Mouse (Mus musculus) left cerebral cortex, adult 8-10 months (tissue): Measurements from ENCODE around the gene Gm49353. TPM values are rescaled to one million over a fixed set of nuclear protein-coding genes. Genes with fewer than 3 reads are reported as not detected.

ENCODE experiments used
- DNase-seq, 2 experiments: peaks; one replicate each; pipeline ENCODE4 v3.0.0; 2022; ENCODE audit warnings: low spot score in 2 of 2
- total RNA-seq, 4 experiments: library from RNA; stranded (reverse); gene quantifications; 2 replicates each; pipeline ENCODE4 v1.2.4; 2022

Gm49353 gene
- total RNA-seq: 10 to 100 TPM; 13.3 to 27.1 (median 23.4) TPM

DNA sequence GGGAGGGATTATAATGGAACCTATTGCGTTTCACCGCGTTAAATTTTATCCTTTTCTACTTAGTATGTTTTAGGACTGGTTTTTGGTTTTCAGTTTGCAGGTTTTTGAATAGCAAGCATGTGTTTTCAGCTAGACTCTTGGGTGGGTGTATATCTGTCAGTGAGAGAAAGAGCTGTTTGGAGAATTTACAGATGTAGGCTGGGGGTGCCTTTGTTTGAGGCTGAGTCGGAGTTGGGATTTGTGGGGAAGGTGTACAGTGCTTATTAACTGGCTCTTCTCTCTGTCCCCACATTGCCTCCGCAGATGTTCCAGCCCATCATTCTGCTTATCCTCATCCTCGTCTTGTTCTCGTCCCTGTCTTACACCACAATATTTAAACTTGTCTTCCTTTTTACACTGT, at the start of gene Gm49353:
Gene Gm49353 (plus strand): TSS at position 313 of the 400 bp plus-strand sequence.
- DNase-seq: no peak

GRCm38 (mm10) chr10:29155304-29155703, 43.5 kb upstream of the Gm49353 start:
- no peak for DNase-seq

DNA sequence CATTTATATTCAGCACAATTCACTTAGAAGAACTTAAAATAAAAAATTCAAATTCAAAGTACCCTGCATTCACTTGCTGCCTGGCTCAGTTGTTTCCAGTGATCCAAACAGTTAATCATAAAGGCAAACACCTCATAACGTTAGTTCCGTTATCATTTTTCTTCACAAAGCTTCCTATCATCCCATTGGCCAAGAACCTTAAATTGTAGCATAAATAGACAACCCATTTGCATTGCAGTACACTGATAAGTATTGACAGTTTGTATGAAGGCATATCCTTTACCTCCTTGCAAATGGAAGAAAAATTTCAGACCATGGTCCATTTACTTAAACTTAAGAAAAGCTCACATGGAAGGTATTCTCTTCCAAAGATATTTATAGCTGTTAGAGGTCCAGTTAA, 37.1 kb upstream of the Gm49353 start:
- DNase-seq: no peak

DNA sequence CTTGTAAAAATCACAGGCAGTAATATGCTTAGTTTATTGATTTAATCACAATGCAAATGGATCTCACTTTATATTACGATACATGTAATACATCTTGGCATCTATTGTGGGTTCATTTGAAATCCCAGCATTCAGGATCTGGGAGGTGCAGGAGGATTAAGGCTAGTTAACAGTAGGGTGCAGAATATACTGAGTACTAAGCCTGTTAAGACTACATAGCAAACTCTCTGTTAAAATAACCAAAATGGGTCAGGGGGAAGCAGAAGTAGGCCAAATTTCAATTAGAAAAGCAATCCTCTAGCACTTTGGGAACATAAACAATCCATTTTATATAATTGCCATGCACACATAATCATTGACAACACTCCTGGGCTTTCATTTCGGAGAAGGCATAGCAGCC, 25.0 kb upstream of the Gm49353 start:
- DNase-seq: no peak

- no peak for DNase-seq
These were observed 23.1 kb upstream of the Gm49353 start for GRCm38 (mm10) chr10:29175656-29176055.

DNA sequence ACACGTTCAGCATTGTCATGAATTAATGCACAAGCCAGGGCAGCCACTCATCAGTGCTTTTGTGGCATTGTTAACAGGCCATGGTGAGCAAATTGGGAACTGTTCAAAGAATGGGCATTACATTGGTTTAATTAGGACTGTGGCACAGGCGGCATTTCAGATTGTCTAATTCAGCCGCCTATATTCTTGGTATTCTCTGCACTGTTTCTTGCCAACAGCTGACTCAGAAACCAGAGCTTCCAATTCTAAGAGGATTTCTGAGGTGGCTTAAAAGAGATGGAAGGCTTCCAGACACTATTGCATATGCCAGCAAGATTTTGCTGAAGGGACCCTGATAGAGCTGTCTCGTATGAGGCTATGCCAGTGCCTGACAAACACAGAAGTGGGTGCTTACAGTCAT, 21.9 kb upstream of the Gm49353 start:
- peak in 1 of 2 experiments; percentile 33 for DNase-seq

DNA sequence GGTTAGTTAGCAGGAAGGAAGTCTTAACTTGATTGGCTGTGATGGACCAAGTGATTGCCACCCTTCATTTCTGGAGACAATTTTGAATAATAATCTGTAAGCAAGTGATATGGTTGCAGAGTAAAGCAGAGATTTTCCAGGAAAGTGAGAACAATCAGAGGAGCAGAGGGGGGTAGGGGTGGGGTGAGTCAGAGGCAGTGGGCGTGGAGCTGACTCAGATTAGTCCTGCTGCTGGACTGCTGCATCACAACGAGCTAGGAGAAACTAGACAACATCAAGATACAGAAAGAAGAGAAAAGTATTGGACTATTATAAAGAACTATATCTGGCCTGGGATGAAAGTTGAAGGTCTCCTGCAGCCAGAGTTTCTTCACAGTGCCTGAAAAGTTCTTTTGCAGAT, 20.8 kb upstream of the Gm49353 start:
- DNase-seq: peak in 1 of 2 experiments; percentile 70

DNA sequence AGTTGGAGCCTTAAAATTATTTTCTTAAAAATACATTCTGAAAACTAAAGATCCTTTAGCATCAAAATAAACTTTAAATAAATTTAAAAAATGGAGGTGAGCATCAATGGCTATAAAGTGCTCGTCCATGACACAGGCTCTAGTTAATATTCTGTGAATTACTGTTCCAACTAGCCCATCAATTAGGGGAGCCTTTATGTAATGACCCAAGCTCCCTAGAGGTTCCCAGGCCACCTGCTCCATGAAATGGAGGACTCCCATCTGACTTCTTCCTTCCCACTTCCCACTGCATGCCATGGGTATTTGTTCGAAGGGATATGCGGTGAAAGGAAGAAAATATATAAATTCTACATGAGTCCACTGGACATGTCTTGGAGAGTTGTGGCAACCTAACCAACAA, 18.5 kb upstream of the Gm49353 start:
- DNase-seq: no peak

- DNase-seq: no peak
These were observed 17.7 kb upstream of the Gm49353 start for GRCm38 (mm10) chr10:29181046-29181445.

GRCm38 (mm10) chr10:29193769-29194168, 5.0 kb upstream of the Gm49353 start:
- no peak for DNase-seq

DNA sequence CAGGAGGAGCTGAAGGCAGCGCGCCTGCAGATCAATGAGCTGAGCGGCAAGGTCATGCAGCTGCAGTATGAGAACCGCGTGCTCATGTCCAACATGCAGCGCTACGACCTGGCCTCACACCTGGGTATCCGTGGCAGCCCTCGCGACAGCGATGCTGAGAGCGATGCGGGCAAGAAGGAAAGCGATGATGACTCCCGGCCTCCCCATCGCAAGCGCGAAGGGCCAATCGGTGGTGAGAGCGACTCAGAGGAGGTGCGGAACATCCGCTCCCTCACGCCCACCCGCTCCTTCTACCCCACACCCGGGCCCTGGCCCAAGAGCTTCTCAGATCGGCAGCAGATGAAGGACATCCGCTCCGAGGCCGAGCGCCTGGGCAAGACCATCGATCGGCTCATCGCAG, 1.9 kb upstream of the Gm49353 start:
- DNase-seq: no peak

GRCm38 (mm10) chr10:29199835-29200234, 1.1 kb downstream of the Gm49353 start:
- no peak for DNase-seq

- no peak for DNase-seq
These were observed 1.9 kb downstream of the Gm49353 start for GRCm38 (mm10) chr10:29200609-29201008.

DNA sequence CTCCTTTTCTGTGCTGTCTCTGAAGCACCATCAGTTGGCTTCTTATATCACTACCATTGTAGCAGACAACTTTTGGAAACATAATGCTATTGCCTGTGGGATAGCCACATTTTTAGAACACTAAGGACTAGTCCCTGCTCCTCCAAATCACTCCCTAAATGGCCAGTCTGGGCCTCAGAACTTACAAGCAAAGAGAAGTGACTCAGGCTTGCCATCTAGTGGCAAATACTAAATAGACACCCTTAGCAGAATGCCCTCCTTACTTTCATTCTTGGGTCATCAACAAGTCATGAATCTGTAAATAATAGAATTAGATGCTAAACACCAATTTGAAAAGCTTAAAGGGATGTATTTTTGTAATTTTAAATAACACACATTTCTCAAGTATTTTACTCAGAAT, 8.0 kb downstream of the Gm49353 start:
- no peak for DNase-seq

DNA sequence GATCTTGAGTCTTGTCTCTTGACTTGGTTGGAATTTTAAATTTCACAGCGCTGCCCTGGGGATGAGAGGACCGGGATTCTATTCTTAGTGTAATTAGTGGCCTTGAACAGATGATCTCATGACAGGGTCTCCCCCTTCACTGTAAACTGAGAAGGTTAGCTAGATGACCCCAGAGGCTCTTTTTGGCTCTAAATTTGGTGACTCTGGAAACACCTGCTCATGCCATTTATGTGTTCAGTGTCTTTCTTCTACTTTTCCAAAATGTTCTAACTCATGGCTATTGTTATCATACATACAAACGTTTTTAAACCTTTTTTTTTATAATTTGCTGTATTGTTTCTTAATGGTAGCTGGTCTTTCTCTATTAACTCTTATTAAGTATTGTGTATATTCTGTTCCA, 10.0 kb downstream of the Gm49353 start:
- DNase-seq: no peak

- DNase-seq: peak in 1 of 2 experiments; percentile 54
These were observed 12.7 kb downstream of the Gm49353 start, which contains the start of gene 9330159F19Rik for GRCm38 (mm10) chr10:29211453-29211852. 9330159F19Rik (plus strand) TSS chr10:29211606.

GRCm38 (mm10) chr10:29213534-29214100, 14.9 kb downstream of the Gm49353 start:
- peak in 1 of 2 experiments; percentile 51 for DNase-seq

DNA sequence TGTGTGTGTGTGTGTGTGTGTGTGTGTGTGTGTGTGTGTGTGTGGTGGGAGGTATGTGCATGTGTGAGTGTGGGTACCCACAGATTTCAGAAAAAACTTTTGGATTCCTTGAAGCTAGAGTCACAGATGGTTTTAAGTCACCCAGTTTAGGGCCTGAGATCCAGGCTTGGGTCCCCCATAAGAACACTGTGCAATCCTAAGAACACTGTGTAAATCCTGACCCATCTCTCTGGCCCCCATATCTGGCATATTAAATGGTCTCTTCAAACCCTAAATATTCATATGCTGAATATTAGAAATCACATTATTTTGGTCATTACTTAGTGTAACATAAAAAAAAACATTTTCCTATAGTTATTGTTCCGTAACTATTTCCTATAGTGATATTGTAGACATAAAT, 18.2 kb downstream of the Gm49353 start:
- DNase-seq: no peak

GRCm38 (mm10) chr10:29217451-29217850, 18.7 kb downstream of the Gm49353 start:
- no peak for DNase-seq

GRCm38 (mm10) chr10:29225329-29225728, 26.6 kb downstream of the Gm49353 start:
- no peak for DNase-seq

- DNase-seq: no peak
These were observed 32.5 kb downstream of the Gm49353 start for GRCm38 (mm10) chr10:29231208-29231607.
